Mouse (Mus musculus): ENCODE measurements around the gene Cyp8b1.

DNA sequence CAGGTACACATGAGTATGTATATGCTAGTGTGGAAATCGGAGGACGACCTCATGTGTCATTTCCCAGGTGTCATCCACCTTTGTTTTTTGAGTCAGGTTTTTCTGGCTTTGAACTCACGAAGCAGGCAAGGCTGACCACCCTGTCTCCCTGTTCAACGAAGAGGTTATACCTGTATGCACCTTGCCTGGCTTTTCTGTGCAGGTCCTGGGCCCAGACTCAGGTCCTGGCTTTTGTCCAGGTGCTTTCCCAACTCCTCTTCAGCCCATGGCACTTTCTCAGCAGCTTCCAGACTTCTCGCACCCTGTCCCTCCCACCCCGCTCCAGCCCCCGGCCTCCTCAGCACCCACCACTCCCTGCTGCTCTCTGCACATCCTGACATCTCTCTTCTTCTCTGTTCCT, 4.9 kb downstream of the Cyp8b1 start:
- TF ChIP-seq POLR2A (IDR thresholded peaks at IDR 0.05; ENCODE audit: control insufficient read depth in 1 of 2, insufficient read depth in 1 of 2, low read depth in 1 of 2, low read length in 2 of 2, poor library complexity in 1 of 2), result no peak
- TF ChIP-seq MYB (IDR thresholded peaks at IDR 0.05; ENCODE audit: low read depth, low read length), result no peak
- no peak for TF ChIP-seq EP300 (IDR thresholded peaks at IDR 0.05; ENCODE audit: low read depth in 1 of 2, low read length in 2 of 2)
